Mouse (Mus musculus) olfactory bulb, adult 2 months (tissue): ENCODE data around the gene Foxp1.

Experiments used
- CTCF ChIP-seq: fragments of 200-500 bp; IDR thresholded peaks from 2 replicates; pipeline ENCODE4 v1.5.1; 2012; ENCODE audit warnings: low read depth, mild to moderate bottlenecking, low read length, moderate library complexity; ENCODE audit not compliant: insufficient read depth
- POLR2A ChIP-seq: fragments of 200-500 bp; IDR thresholded peaks from 2 replicates; pipeline ENCODE4 v1.6.1; 2012; ENCODE audit warnings: mild to moderate bottlenecking, low read depth, low read length, moderate library complexity; ENCODE audit not compliant: insufficient read depth

GRCm38 (mm10) chr6:99523109-99523632 is 650 bp upstream of the Foxp1 start:
- no peak for TF ChIP-seq POLR2A
- TF ChIP-seq CTCF, result no peak
